Mouse (Mus musculus): ENCODE data around the gene Scamp3.

The Scamp3 gene

GRCm38 (mm10) chr3:89163643-89164245, 13.5 kb upstream of the Scamp3 start:
- peak; percentile 61 for DNase-seq (ENCODE audit: low read depth)

GRCm38 (mm10) chr3:89164506-89165267, 12.6 kb upstream of the Scamp3 start, which contains the start of gene Clk2:
Gene Clk2, plus strand, starts transcription at chr3:89164795.
- peak; percentile 96 for DNase-seq (ENCODE audit: low read depth)

GRCm38 (mm10) chr3:89165268-89165870, 11.9 kb upstream of the Scamp3 start:
- peak; percentile 53 for DNase-seq (ENCODE audit: low read depth)

GRCm38 (mm10) chr3:89166945-89167344, 10.3 kb upstream of the Scamp3 start:
- no peak for DNase-seq (ENCODE audit: low read depth)

- DNase-seq (ENCODE audit: low read depth) = no peak
These were observed 2.4 kb upstream of the Scamp3 start for GRCm38 (mm10) chr3:89174844-89175243.

GRCm38 (mm10) chr3:89175544-89175943, 1.7 kb upstream of the Scamp3 start:
- no peak for DNase-seq (ENCODE audit: low read depth)

GRCm38 (mm10) chr3:89176421-89176820, 852 bp upstream of the Scamp3 start:
- DNase-seq (ENCODE audit: low read depth) = no peak

- DNase-seq (ENCODE audit: low read depth) = peak; percentile 46
These were observed 773 bp downstream of the Scamp3 start for GRCm38 (mm10) chr3:89178107-89178385.

- peak; percentile 46 for DNase-seq (ENCODE audit: low read depth)
These were observed 1.8 kb downstream of the Scamp3 start for GRCm38 (mm10) chr3:89179056-89179455.

GRCm38 (mm10) chr3:89181749-89182500, 4.7 kb downstream of the Scamp3 start:
- no peak for DNase-seq (ENCODE audit: low read depth)

- peak; percentile 62 for DNase-seq (ENCODE audit: low read depth)
These were observed 5.3 kb downstream of the Scamp3 start for GRCm38 (mm10) chr3:89182531-89183057.

- DNase-seq (ENCODE audit: low read depth) = peak; percentile 79
These were observed 6.0 kb downstream of the Scamp3 start, which contains the start of gene Fam189b for GRCm38 (mm10) chr3:89183058-89183958. Gene Fam189b, plus strand, starts transcription at chr3:89183143.

- DNase-seq (ENCODE audit: low read depth) = no peak
These were observed 6.7 kb downstream of the Scamp3 start for GRCm38 (mm10) chr3:89183959-89184315.

GRCm38 (mm10) chr3:89187197-89187596, 9.9 kb downstream of the Scamp3 start:
- no peak for DNase-seq (ENCODE audit: low read depth)

- DNase-seq (ENCODE audit: low read depth) = peak; percentile 80
These were observed 10.6 kb downstream of the Scamp3 start for GRCm38 (mm10) chr3:89187690-89188477.

- DNase-seq (ENCODE audit: low read depth) = peak; percentile 79
These were observed 11.2 kb downstream of the Scamp3 start for GRCm38 (mm10) chr3:89188478-89188875.

- peak; percentile 84 for DNase-seq (ENCODE audit: low read depth)
These were observed 13.2 kb downstream of the Scamp3 start for GRCm38 (mm10) chr3:89190436-89190835.

GRCm38 (mm10) chr3:89193351-89193750, 16.1 kb downstream of the Scamp3 start:
- DNase-seq (ENCODE audit: low read depth) = no peak

GRCm38 (mm10) chr3:89193853-89194252, 16.6 kb downstream of the Scamp3 start:
- peak; percentile 80 for DNase-seq (ENCODE audit: low read depth)

Data from induced T-regulatory cell, adult 2 months (primary cell).